Mouse (Mus musculus): Measurements from ENCODE around the gene Fggy. TPM values are rescaled to one million over a fixed set of nuclear protein-coding genes. Genes with fewer than 3 reads are reported as not detected.

Fggy gene
- polyA plus RNA-seq, 1 experiment, result 189 TPM

DNA sequence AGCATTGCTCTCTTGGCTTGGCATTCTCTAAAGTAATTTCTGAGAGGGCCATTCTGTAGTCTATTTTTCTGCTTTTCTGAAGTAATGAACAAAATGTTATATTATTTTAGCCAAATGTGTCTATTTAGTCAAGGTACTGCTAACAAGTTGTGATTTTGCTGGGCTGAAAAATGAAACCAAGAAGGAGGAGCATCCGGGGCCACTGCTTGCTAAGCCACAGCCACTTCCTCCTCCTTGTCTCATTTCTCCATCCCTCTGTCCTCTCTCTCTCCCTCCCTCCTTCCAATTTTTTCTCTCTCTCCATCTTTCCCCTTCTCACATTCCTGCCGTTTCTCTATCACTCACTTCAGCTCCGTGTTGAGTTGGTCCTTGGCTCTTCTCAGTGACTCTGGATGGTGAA, 67.4 kb downstream of the Fggy start:
- DNase-seq, result no peak
- TF ChIP-seq POLR2A (IDR thresholded peaks at IDR 0.05; ENCODE audit: low read depth, low read length) (no peak), CTCF (conservative IDR thresholded peaks at IDR 0.05; ENCODE audit: insufficient read depth, insufficient read length, low read depth, low read length) (no peak)
- WGBS, result 93% methylated on average over 3 of the region's 3 CpGs
- Histone ChIP-seq H3K27me3 (replicated peaks; ENCODE audit: control insufficient read depth, insufficient read depth, low read length) (no peaks in the 10 kb centered on the region), H3K27ac (ENCODE audit: insufficient read depth, low read depth, low read length) (no peak overlapping the region), H3K36me3 (ENCODE audit: control insufficient read depth, insufficient read depth, low read length) (no peaks in the 10 kb centered on the region), H3K4me3 (ENCODE audit: insufficient read depth, low read depth, low read length) (no peak overlapping the region), H3K4me1 (ENCODE audit: control insufficient read depth, insufficient read depth, low read length) (0 out of 2 replicates have a peak, but pooled peaks cover 4% of the 10 kb centered on the region)

- Histone ChIP-seq H3K27me3 (replicated peaks; ENCODE audit: control insufficient read depth, insufficient read depth, low read length) (no peaks in the 10 kb centered on the region), H3K36me3 (ENCODE audit: control insufficient read depth, insufficient read depth, low read length) (no peaks in the 10 kb centered on the region), H3K4me1 (ENCODE audit: control insufficient read depth, insufficient read depth, low read length) (0 out of 2 replicates have a peak, but pooled peaks cover 4% of the 10 kb centered on the region), H3K27ac (ENCODE audit: insufficient read depth, low read depth, low read length) (no peak overlapping the region), H3K4me3 (ENCODE audit: insufficient read depth, low read depth, low read length) (no peak overlapping the region)
- peak; percentile 47 for DNase-seq
- WGBS, result 51% methylated on average over 4 of the region's 4 CpGs
- TF ChIP-seq CTCF (conservative IDR thresholded peaks at IDR 0.05; ENCODE audit: insufficient read depth, insufficient read length, low read depth, low read length) (no peak), POLR2A (IDR thresholded peaks at IDR 0.05; ENCODE audit: low read depth, low read length) (no peak)
Observed at GRCm38 (mm10) chr4:95625651-95626050, 68.3 kb downstream of the Fggy start.

DNA sequence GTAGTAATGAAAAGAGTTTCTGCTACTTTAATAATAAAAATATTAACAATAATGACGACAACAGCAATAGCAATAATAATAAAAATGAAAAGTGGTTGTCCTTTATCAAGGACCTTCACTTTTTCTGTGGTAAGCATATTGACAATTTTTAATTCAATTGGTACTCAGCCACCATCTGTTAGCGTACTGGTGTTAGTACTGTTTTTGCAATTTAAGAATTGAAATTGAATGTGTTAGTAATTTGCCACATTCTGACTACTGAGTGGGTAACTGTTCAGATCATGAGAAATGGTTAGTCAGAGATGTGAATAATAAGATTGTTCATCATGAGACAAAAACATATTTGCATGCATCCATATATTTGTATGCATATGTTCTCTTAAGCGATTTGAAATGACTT, 68.9 kb downstream of the Fggy start:
- no peaks in the 10 kb centered on the region for H3K36me3 ChIP-seq (ENCODE audit: control insufficient read depth, insufficient read depth, low read length)
- 0 out of 2 replicates have a peak, but pooled peaks cover 4% of the 10 kb centered on the region for H3K4me1 ChIP-seq (ENCODE audit: control insufficient read depth, insufficient read depth, low read length)
- no peak overlapping the region for H3K4me3 ChIP-seq (ENCODE audit: insufficient read depth, low read depth, low read length)
- WGBS, result 98% methylated on average over 3 of the region's 3 CpGs
- TF ChIP-seq CTCF (conservative IDR thresholded peaks at IDR 0.05; ENCODE audit: insufficient read depth, insufficient read length, low read depth, low read length) (no peak), POLR2A (IDR thresholded peaks at IDR 0.05; ENCODE audit: low read depth, low read length) (no peak)
- no peak overlapping the region for H3K27ac ChIP-seq (ENCODE audit: insufficient read depth, low read depth, low read length)
- DNase-seq, result no peak
- H3K27me3 ChIP-seq (replicated peaks; ENCODE audit: control insufficient read depth, insufficient read depth, low read length), result no peaks in the 10 kb centered on the region

DNA sequence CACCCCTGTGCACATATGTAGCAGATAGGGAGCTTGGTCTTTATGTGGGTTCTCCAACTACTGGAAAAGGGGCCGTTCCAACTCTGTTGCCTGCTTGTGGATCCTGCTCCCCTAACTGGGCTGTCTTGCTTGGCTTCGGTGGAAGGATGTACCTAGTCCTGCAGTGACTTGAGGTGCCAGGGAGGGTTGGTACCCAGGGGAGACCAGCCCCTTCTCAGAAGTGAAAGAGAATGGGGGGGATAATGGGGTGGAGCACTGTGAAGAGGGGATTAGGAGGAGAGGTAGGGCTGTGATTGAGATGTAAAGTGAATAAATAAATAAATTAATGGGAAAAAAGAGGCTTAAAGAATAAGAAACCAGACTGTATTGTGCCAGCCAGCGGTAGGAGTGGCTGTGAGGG, 77.6 kb downstream of the Fggy start:
- WGBS, result 96% methylated on average over 3 of the region's 3 CpGs

DNA sequence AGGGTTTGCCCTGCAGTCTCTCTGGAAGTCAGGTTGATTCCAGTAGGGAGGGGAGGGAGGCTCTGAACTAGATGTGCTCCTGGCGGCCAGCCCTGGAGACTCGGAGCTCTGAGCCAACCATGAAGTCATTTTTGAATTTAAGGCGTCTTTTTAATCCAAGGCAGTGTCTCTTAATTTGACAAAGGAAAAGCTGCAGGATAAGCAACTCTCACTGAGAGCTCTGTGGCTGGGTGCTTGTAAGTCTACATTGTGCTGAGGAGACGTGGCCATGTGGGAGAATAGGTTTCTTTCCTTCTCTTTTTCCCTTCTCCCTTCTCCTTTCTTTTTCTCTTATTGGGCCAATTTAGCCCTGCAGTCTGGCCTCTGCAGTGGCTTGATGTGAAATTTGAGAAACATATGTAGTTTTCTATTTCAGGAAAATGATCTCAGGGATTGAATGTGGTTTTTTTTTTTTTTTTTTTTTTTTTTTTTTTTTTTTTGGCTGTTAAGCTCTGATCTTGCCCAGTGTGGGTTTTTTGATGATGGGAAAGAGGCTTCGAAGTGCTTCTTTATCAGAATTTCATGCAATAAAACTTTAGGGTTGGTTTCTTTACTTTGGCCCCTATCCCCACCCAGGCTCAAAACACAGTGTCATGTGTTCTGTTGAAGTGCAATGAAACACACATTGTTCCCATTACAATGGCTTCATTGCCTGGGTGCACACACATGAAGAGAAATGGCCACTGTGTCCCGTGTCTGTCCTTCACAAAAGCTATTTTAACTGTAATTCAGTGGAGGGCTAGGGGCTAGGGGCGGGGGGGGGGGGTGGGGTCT, 79.8 kb downstream of the Fggy start:
- Histone ChIP-seq H3K27me3 (replicated peaks; ENCODE audit: control insufficient read depth, insufficient read depth, low read length) (no peaks in the 10 kb centered on the region), H3K27ac (ENCODE audit: insufficient read depth, low read depth, low read length) (no peak overlapping the region), H3K4me3 (ENCODE audit: insufficient read depth, low read depth, low read length) (no peak overlapping the region), H3K36me3 (ENCODE audit: control insufficient read depth, insufficient read depth, low read length) (no peaks in the 10 kb centered on the region), H3K4me1 (ENCODE audit: control insufficient read depth, insufficient read depth, low read length) (peaks cover 6% of the 10 kb centered on the region; the same call in 1 of the 2 replicates)
- WGBS, result 38% methylated on average over 7 of the region's 7 CpGs
- no peak for TF ChIP-seq POLR2A (IDR thresholded peaks at IDR 0.05; ENCODE audit: low read depth, low read length)
- no peak for TF ChIP-seq CTCF (conservative IDR thresholded peaks at IDR 0.05; ENCODE audit: insufficient read depth, insufficient read length, low read depth, low read length)
- peak; percentile 43 for DNase-seq

More for the DNA sequence above, 77.6 kb downstream of the Fggy start:
- no peak overlapping the region for H3K27ac ChIP-seq (ENCODE audit: insufficient read depth, low read depth, low read length)
- H3K4me3 ChIP-seq (ENCODE audit: insufficient read depth, low read depth, low read length), result no peak overlapping the region
- TF ChIP-seq POLR2A (IDR thresholded peaks at IDR 0.05; ENCODE audit: low read depth, low read length) (no peak), CTCF (conservative IDR thresholded peaks at IDR 0.05; ENCODE audit: insufficient read depth, insufficient read length, low read depth, low read length) (no peak)
- no peak for DNase-seq
- H3K36me3 ChIP-seq (ENCODE audit: control insufficient read depth, insufficient read depth, low read length), result no peaks in the 10 kb centered on the region
- no peaks in the 10 kb centered on the region; the same call in 1 of the 2 replicates for H3K4me1 ChIP-seq (ENCODE audit: control insufficient read depth, insufficient read depth, low read length)
- no peaks in the 10 kb centered on the region for H3K27me3 ChIP-seq (replicated peaks; ENCODE audit: control insufficient read depth, insufficient read depth, low read length)

- WGBS, result 80% methylated on average over 3 of the region's 3 CpGs
- Histone ChIP-seq H3K36me3 (ENCODE audit: control insufficient read depth, insufficient read depth, low read length) (no peaks in the 10 kb centered on the region), H3K4me1 (ENCODE audit: control insufficient read depth, insufficient read depth, low read length) (peaks cover 6% of the 10 kb centered on the region; the same call in 1 of the 2 replicates), H3K27ac (ENCODE audit: insufficient read depth, low read depth, low read length) (no peak overlapping the region), H3K27me3 (replicated peaks; ENCODE audit: control insufficient read depth, insufficient read depth, low read length) (no peaks in the 10 kb centered on the region), H3K4me3 (ENCODE audit: insufficient read depth, low read depth, low read length) (no peak overlapping the region)
- no peak for DNase-seq
- no peak for TF ChIP-seq POLR2A (IDR thresholded peaks at IDR 0.05; ENCODE audit: low read depth, low read length)
- no peak for TF ChIP-seq CTCF (conservative IDR thresholded peaks at IDR 0.05; ENCODE audit: insufficient read depth, insufficient read length, low read depth, low read length)
Observed at GRCm38 (mm10) chr4:95638063-95638462, 80.8 kb downstream of the Fggy start.

DNA sequence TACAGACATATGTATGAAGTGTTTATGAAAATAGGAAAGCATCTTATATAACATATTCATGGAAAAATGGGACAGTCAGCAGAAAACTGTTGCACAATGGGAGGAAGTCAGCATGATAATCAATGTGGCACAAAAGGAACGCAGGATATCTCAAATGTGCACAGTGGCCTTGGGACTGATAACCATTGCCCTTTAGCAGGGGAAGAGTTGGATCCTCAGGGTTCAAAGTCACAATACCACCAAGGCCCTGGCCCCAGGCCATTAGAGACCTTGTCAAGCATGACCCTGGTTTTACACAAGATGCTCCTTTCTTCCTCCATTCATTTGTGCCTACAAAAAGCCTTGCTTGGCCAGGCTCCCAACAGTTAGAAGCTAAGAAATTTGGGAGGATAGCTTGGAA, 83.5 kb downstream of the Fggy start:
- 53% methylated on average over 1 of the region's 1 CpGs for WGBS
- TF ChIP-seq CTCF (conservative IDR thresholded peaks at IDR 0.05; ENCODE audit: insufficient read depth, insufficient read length, low read depth, low read length) (no peak), POLR2A (IDR thresholded peaks at IDR 0.05; ENCODE audit: low read depth, low read length) (no peak)

More for the DNA sequence above, 83.5 kb downstream of the Fggy start:
- Histone ChIP-seq H3K27ac (ENCODE audit: insufficient read depth, low read depth, low read length) (no peak overlapping the region), H3K4me3 (ENCODE audit: insufficient read depth, low read depth, low read length) (no peak overlapping the region), H3K36me3 (ENCODE audit: control insufficient read depth, insufficient read depth, low read length) (no peaks in the 10 kb centered on the region), H3K4me1 (ENCODE audit: control insufficient read depth, insufficient read depth, low read length) (peaks cover 6% of the 10 kb centered on the region; the same call in 1 of the 2 replicates), H3K27me3 (replicated peaks; ENCODE audit: control insufficient read depth, insufficient read depth, low read length) (no peaks in the 10 kb centered on the region)
- DNase-seq, result peak; percentile 56

All from kidney, adult 2 months (tissue).